Mouse (Mus musculus) bone marrow, adult 2 months (tissue): ENCODE measurements around the gene Carmil2.

Experiments
- CTCF ChIP-seq: fragments of 200-500 bp; IDR thresholded peaks from 2 replicates; pipeline ENCODE4 v1.5.1; 2011; ENCODE audit warnings: low read length, control low read depth; ENCODE audit not compliant: control insufficient read depth, insufficient read depth
- POLR2A ChIP-seq: fragments of 200-500 bp; IDR thresholded peaks from 2 replicates; pipeline ENCODE4 v1.6.1; 2011; ENCODE audit warnings: low read depth, mild to moderate bottlenecking, control low read depth, low read length, borderline replicate concordance; ENCODE audit not compliant: control insufficient read depth

GRCm38 (mm10) chr8:105715042-105715441 is 29.0 kb downstream of the Carmil2 start:
- TF ChIP-seq POLR2A (no peak), CTCF (no peak)
